Mouse (Mus musculus) kidney, embryonic 15.5 days (tissue): ENCODE results near the gene Osbp2. TPM values are rescaled to one million over a fixed set of nuclear protein-coding genes. Genes with fewer than 3 reads are reported as not detected.

Source experiments
- ATAC-seq: fragments of 200-750 bp; cut with Nextera tagmentation; replicated peaks from 2 replicates; pipeline ENCODE4 v1.8.0; 2017; ENCODE audit warnings: moderate TSS enrichment; ENCODE audit not compliant: low FRiP score
- H3K27ac ChIP-seq: fragments of 300-500 bp; sonication (generic); 2 replicates; pipeline ENCODE4 v1.5.1; 2015; ENCODE audit warnings: mild to moderate bottlenecking, inconsistent platforms
- H3K27me3 ChIP-seq: fragments of 300-500 bp; sonication (generic); 2 replicates; pipeline ENCODE4 v1.6.1; 2015; ENCODE audit warnings: inconsistent platforms
- H3K36me3 ChIP-seq: fragments of 300-500 bp; sonication (generic); 2 replicates; pipeline ENCODE4 v1.6.1; 2015; ENCODE audit warnings: inconsistent platforms
- H3K4me1 ChIP-seq: fragments of 300-500 bp; sonication (generic); 2 replicates; pipeline ENCODE4 v1.6.1; 2015; ENCODE audit warnings: inconsistent platforms
- H3K4me2 ChIP-seq: fragments of 300-500 bp; sonication (generic); 2 replicates; pipeline ENCODE4 v1.6.1; 2015; ENCODE audit warnings: moderate library complexity, mild to moderate bottlenecking, inconsistent platforms
- H3K4me3 ChIP-seq: fragments of 300-500 bp; sonication (generic); replicated peaks from 2 replicates; pipeline ENCODE4 v1.5.1; 2015; ENCODE audit warnings: mild to moderate bottlenecking, inconsistent platforms
- H3K9ac ChIP-seq: fragments of 300-500 bp; sonication (generic); 2 replicates; pipeline ENCODE4 v1.6.1; 2015; ENCODE audit warnings: mild to moderate bottlenecking, inconsistent platforms
- H3K9me3 ChIP-seq: fragments of 300-500 bp; sonication (generic); replicated peaks from 2 replicates; pipeline ENCODE4 v1.6.1; 2016; ENCODE audit warnings: inconsistent platforms
- WGBS: fragments of 180-500 bp; shearing (Covaris S2); methylation state at CpG from one replicate; pipeline ENCODE4 v1.1.7; 2015; ENCODE audit warnings: mixed read lengths; 5-methylcytosine and 5-hydroxymethylcytosine counted together
- polyA plus RNA-seq: library from polyadenylated mRNA; unstranded; fragments of >200 nt; fragmentation: Nextera tagmentation; extraction: Ambion mirVana; gene quantifications from 2 replicates; pipeline ENCODE4 v1.2.1, GENCODE M21; 2015

Osbp2 gene
- polyA plus RNA-seq, 1 experiment from 2014 or later: 0.91 TPM

DNA sequence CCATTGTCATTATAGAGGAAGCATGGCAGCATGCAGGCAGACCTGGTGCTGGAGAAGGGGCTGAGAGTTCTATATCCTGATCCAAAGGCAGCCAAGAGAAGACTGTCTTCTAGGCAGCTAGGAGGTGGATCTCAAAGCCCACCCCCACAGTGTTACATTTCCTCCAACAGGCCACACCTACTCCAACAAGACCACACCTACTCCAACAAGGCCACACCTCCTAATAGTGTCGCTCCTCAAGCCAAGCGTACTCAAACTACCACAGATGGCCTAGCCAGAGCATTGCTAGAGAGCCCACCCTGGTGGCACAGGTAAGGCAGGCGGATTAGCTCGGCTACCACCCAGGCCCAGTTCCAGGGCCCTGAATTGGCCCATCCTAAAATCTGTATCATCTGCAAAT lies 28.4 kb downstream of the Osbp2 start:
- ATAC-seq: no peak
- peaks cover 6% of the 10 kb centered on the region; the same call in 1 of the 2 replicates for H3K27me3 ChIP-seq
- H3K9me3 ChIP-seq: no peaks in the 10 kb centered on the region
- H3K9ac ChIP-seq: no peak overlapping the region
- no peak overlapping the region for H3K27ac ChIP-seq
- no peak overlapping the region for H3K4me3 ChIP-seq
- H3K4me1 ChIP-seq: peaks cover 4% of the 10 kb centered on the region; the same call in 1 of the 2 replicates
- 77% methylated on average over 4 of the region's 4 CpGs for WGBS
- no peak overlapping the region for H3K4me2 ChIP-seq
- H3K36me3 ChIP-seq: no peaks in the 10 kb centered on the region

DNA sequence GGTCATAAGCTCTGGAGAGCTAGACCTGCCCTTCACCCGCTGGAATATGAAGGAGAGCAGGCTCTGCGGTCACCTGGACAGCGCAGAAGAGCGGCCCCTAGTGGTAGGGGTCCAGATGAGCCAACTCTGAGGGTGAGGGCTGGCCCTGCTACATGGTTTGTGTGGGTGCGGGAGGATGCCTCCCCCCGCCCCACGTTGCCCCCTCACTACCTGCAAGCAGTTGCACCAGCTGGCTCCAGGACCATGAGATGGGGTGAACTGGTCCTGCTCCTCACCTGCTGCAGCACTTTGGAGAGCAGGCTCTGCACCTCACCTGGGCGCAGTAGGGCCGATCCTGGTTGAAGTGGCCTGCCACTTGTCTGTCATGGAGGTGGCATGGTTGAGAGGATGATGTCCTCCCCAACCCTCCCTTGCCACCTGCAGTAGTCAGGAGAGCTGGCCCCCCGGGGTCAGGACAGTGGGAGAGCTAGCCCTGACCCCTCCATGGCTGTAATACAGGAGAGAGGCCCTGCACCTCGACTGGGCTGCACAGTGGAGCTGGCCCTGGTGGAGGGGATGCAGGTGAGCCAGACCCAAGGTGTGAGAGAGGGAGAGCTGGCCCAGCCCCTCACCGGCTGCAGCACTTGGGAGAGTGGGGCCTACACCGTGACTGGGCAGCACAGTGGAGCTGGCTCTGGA lies 29.1 kb downstream of the Osbp2 start:
- H3K9me3 ChIP-seq: no peaks in the 10 kb centered on the region
- H3K27me3 ChIP-seq: peaks cover 6% of the 10 kb centered on the region; the same call in 1 of the 2 replicates
- 49% methylated on average over 13 of the region's 13 CpGs for WGBS
- peak overlapping the region; percentile 51 for H3K4me2 ChIP-seq
- ATAC-seq: 0 out of 2 replicates have a peak, but pooled peaks have one; percentile 15
- H3K9ac ChIP-seq: no peak overlapping the region
- H3K4me3 ChIP-seq: peak overlapping the region; percentile 17
- no peak overlapping the region for H3K27ac ChIP-seq
- H3K36me3 ChIP-seq: no peaks in the 10 kb centered on the region
- H3K4me1 ChIP-seq: peaks cover 4% of the 10 kb centered on the region; the same call in 1 of the 2 replicates

GRCm38 (mm10) chr11:3833544-3834420 lies 29.9 kb downstream of the Osbp2 start:
- no peaks in the 10 kb centered on the region for H3K9me3 ChIP-seq
- peaks cover 4% of the 10 kb centered on the region; the same call in 1 of the 2 replicates for H3K4me1 ChIP-seq
- WGBS: 38% methylated on average over 21 of the region's 21 CpGs
- H3K4me2 ChIP-seq: peak overlapping the region; percentile 51
- 0 out of 2 replicates have a peak, but pooled peaks have one; percentile 36 for ATAC-seq
- H3K27ac ChIP-seq: no peak overlapping the region
- H3K4me3 ChIP-seq: peak overlapping the region; percentile 17
- no peaks in the 10 kb centered on the region for H3K36me3 ChIP-seq
- peaks cover 6% of the 10 kb centered on the region; the same call in 1 of the 2 replicates for H3K27me3 ChIP-seq
- H3K9ac ChIP-seq: no peak overlapping the region

GRCm38 (mm10) chr11:3832193-3832901 lies 31.4 kb downstream of the Osbp2 start:
- no peak overlapping the region for H3K4me2 ChIP-seq
- no peak overlapping the region for H3K27ac ChIP-seq
- H3K9me3 ChIP-seq: no peaks in the 10 kb centered on the region
- peaks cover 6% of the 10 kb centered on the region; the same call in 1 of the 2 replicates for H3K27me3 ChIP-seq
- H3K36me3 ChIP-seq: no peaks in the 10 kb centered on the region
- H3K9ac ChIP-seq: no peak overlapping the region
- no peak for ATAC-seq
- 56% methylated on average over 6 of the region's 6 CpGs for WGBS
- no peak overlapping the region for H3K4me3 ChIP-seq
- peaks cover 4% of the 10 kb centered on the region; the same call in 1 of the 2 replicates for H3K4me1 ChIP-seq

- Histone ChIP-seq H3K4me1 (peaks cover 4% of the 10 kb centered on the region; the same call in 1 of the 2 replicates), H3K27me3 (peaks cover 6% of the 10 kb centered on the region; the same call in 1 of the 2 replicates), H3K27ac (no peak overlapping the region), H3K36me3 (no peaks in the 10 kb centered on the region), H3K4me2 (no peak overlapping the region), H3K4me3 (no peak overlapping the region), H3K9ac (no peak overlapping the region), H3K9me3 (no peaks in the 10 kb centered on the region)
- WGBS: 72% methylated on average over 5 of the region's 5 CpGs
- ATAC-seq: no peak
Measured at GRCm38 (mm10) chr11:3829736-3830135, 34.0 kb downstream of the Osbp2 start.

DNA sequence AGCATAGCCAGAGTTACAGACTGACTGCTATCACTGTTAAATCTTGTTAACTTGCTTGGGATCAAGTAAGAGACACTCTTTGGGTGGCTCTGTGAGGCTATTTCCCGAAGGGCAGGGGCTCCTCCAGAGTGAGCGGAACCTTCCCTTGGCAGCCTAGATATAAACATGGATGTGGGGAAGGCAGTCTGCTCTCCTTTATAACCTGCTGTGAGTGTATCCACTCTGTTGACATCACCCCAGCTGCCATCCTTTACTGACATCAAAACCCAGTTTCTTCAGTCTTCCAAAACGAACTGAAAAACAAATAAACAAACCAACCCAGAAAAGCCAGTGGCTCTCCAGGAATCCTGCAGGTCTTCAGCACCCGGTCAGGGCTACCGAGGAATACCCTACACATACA lies 39.6 kb downstream of the Osbp2 start:
- Histone ChIP-seq H3K27me3 (no peaks in the 10 kb centered on the region), H3K27ac (no peak overlapping the region), H3K4me1 (no peaks in the 10 kb centered on the region), H3K9ac (no peak overlapping the region), H3K4me2 (no peak overlapping the region), H3K4me3 (no peak overlapping the region), H3K36me3 (no peaks in the 10 kb centered on the region), H3K9me3 (no peaks in the 10 kb centered on the region)
- WGBS: 81% methylated on average over 5 of the region's 5 CpGs
- ATAC-seq: no peak

- Histone ChIP-seq H3K9ac (no peak overlapping the region), H3K4me1 (0 out of 2 replicates have a peak, but pooled peaks cover 3% of the 10 kb centered on the region), H3K27me3 (no peaks in the 10 kb centered on the region), H3K9me3 (no peaks in the 10 kb centered on the region), H3K4me2 (no peak overlapping the region), H3K36me3 (no peaks in the 10 kb centered on the region), H3K4me3 (no peak overlapping the region), H3K27ac (no peak overlapping the region)
- WGBS: 53% methylated on average over 2 of the region's 2 CpGs
- no peak for ATAC-seq
Measured at GRCm38 (mm10) chr11:3823378-3823777, 40.3 kb downstream of the Osbp2 start.

DNA sequence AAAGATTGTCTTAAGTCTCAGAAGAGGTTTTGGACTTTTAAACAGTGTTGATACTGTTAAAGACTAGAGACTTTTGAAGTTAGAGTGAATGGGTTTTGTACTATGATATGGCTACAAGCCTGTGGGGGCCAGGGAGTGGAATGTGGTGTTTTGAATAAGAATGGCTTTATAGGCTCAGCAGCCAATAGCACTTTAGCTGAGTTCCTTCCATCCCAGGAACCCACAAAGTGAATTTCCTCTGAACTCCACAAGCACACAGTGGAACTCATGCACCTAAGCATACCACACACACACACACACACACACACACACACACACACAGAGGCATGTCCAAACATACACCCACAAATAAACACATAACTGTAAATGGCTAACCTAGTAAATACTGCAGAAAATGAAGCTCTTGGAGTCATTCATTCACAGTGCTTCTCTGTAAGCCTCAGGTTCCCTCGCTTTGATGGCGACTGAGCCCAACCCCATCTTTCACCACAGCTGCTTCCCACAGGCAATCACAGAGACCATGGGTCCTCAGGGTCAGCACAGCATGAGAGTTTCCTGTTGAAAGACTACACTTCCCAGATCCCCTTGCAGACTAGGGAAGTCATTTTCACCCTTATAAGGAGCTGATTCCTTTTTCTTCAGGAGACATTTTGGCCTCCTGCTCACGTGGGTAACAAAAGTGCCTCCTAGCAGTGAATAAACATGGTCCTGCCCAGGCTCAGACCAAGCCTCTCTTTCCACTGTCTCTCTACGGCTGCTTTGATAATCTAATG lies 45.5 kb downstream of the Osbp2 start:
- H3K4me2 ChIP-seq: no peak overlapping the region
- ATAC-seq: no peak
- 35% methylated on average over 4 of the region's 4 CpGs for WGBS

GRCm38 (mm10) chr11:3815951-3816350 lies 47.8 kb downstream of the Osbp2 start:
- H3K27me3 ChIP-seq: no peaks in the 10 kb centered on the region
- no peak for ATAC-seq

More for the DNA sequence above, 45.5 kb downstream of the Osbp2 start:
- Histone ChIP-seq H3K27ac (no peak overlapping the region), H3K9ac (no peak overlapping the region), H3K4me3 (no peak overlapping the region), H3K27me3 (no peaks in the 10 kb centered on the region), H3K9me3 (no peaks in the 10 kb centered on the region), H3K36me3 (no peaks in the 10 kb centered on the region), H3K4me1 (0 out of 2 replicates have a peak, but pooled peaks cover 3% of the 10 kb centered on the region)

GRCm38 (mm10) chr11:3813340-3813739 lies 50.4 kb downstream of the Osbp2 start:
- H3K9me3 ChIP-seq: no peaks in the 10 kb centered on the region
- H3K4me2 ChIP-seq: no peak overlapping the region
- no peak overlapping the region for H3K4me3 ChIP-seq
- no peak overlapping the region for H3K9ac ChIP-seq
- no peaks in the 10 kb centered on the region for H3K36me3 ChIP-seq
- no peaks in the 10 kb centered on the region for H3K27me3 ChIP-seq
- no peak for ATAC-seq
- no peak overlapping the region for H3K27ac ChIP-seq
- no peaks in the 10 kb centered on the region for H3K4me1 ChIP-seq

More at GRCm38 (mm10) chr11:3815951-3816350, 47.8 kb downstream of the Osbp2 start:
- H3K9ac ChIP-seq: no peak overlapping the region
- no peaks in the 10 kb centered on the region for H3K36me3 ChIP-seq
- H3K4me2 ChIP-seq: no peak overlapping the region
- no peak overlapping the region for H3K27ac ChIP-seq
- H3K4me1 ChIP-seq: 0 out of 2 replicates have a peak, but pooled peaks cover 3% of the 10 kb centered on the region
- no peak overlapping the region for H3K4me3 ChIP-seq
- no peaks in the 10 kb centered on the region for H3K9me3 ChIP-seq

DNA sequence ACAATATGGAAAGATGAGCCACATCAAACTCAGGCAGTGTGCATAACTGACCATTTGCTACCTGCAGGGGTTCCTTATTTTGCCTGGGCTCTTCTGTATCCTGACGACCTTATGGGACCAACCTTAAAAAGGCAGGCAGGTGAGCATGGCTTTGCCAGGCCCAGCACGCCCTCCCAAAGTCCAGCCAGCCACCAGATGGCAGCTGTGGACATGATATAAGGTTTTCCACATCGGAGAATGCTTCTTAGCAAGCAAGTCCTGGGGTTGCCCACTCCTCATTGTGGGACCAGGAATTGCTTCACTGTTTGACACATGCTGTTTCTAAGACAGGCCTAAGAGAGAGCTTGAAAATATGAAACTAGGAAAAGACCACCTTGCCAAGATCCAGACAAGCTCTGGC lies 55.5 kb downstream of the Osbp2 start:
- Histone ChIP-seq H3K4me3 (no peak overlapping the region), H3K36me3 (no peaks in the 10 kb centered on the region), H3K4me1 (no peaks in the 10 kb centered on the region), H3K4me2 (no peak overlapping the region), H3K9ac (no peak overlapping the region), H3K27me3 (no peaks in the 10 kb centered on the region), H3K27ac (no peak overlapping the region), H3K9me3 (no peaks in the 10 kb centered on the region)
- WGBS: 32% methylated on average over 3 of the region's 3 CpGs
- no peak for ATAC-seq
